Mouse (Mus musculus) layer of hippocampus, adult 8-10 months (tissue): ENCODE measurements around the gene Rpl3. TPM values are rescaled to one million over a fixed set of nuclear protein-coding genes. Genes with fewer than 3 reads are reported as not detected.
"Not testable (repeated sequence)": the region's sequence is repeated elsewhere in the genome, so short reads cannot be mapped to it uniquely, and the experiment has no call there.

Experiments used
- DNase-seq, 2 experiments: peaks; one replicate each; pipeline ENCODE4 v3.0.0; 2022; ENCODE audit warnings: low spot score in 2 of 2
- total RNA-seq, 4 experiments: library from RNA; stranded (reverse); gene quantifications; 2 replicates each; pipeline ENCODE4 v1.2.4; 2022

The Rpl3 gene
- 100 to 1,000 TPM; 431 to 611 (median 527) TPM for total RNA-seq

- peak in 1 of 2 experiments; percentile 82 for DNase-seq
Observed at GRCm38 (mm10) chr15:80091121-80091955, at the start of gene Rpl3, which contains the start of gene Syngr1. Gene Rpl3 (minus strand): TSS chr15:80091868. Gene Syngr1 (plus strand): TSS chr15:80091334.

- no peak for DNase-seq
Observed at GRCm38 (mm10) chr15:80140878-80141277, 49.2 kb upstream of the Rpl3 start.

DNA sequence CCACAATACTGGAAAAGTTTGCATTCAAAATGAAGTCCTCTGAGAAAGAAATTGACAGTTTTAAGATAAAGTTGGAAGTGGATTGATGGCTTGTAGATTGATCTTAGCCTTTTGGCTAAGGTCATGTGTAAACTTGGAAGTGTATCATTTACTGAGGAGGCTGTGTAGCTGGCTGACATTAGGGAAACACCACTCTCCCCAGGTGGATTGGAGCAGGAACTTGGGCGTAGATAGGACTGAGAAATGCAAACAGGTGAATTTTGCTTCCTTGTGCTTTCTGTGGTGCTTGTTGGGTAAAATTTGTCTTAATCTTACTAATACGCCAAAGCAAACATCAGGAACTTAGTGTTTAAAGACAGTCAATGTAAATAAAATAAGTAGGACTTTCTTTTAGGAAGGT is 48.6 kb upstream of the Rpl3 start:
- no peak for DNase-seq

GRCm38 (mm10) chr15:80137945-80138791 is 46.5 kb upstream of the Rpl3 start:
- peak; percentile 57 to 65 for DNase-seq

DNA sequence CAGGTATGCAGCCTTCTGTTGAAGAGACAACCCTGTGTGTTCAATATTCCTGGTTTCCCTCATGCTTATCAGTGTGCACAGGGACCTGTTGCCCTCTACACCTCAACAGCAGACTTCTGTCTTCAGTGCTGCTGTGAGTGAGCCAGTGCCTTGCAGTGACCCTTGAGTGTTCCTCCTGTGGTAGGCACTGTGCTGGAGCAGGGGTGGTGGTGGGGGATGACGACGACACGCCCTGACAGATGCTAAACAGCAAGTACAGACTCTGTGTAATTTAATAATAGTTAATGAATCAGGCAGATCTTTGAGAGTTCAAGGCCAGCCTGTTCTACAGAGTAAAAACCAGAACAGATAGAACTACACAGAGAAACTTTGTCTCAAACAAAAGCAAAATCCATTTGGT is 45.0 kb upstream of the Rpl3 start:
- DNase-seq = no peak

DNA sequence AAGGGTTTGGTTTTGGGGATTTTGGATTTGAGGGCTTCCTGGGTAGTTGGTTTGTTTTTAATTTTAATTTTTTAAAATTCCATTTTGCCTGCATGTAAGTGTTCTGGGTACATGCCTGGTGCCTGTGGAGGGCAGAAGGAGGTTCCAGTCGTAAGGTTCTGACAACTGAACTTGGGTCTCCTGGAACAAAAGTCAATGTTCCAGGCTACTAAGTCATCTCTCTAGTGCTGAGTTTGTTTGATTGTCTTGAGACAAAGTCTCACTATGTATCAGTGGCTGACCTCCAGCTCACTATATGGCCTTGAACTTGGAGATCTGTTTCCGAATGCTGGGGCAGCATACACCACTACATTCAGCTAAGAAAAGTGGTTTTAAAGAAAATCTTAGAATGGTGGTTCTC is 43.8 kb upstream of the Rpl3 start:
- DNase-seq = no peak

DNA sequence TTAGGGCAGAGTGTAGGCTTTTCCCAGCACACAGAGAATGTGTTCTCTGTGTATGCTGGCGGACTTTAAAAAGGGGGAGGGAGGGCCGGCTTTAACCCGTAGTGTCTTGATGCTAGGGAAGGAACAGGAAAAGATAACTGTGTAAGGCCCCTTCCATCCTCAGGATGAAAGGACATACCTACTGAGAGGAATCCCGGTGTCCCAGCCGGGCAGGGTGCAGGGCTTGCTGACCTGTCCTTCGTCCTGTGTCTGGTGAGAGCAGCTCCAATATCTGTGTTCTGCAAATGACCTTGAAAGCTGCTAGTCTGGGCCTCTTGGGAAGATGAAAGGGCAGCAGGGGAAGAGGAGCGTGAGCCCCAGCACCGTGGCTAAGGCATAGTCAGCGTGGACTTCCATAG is 42.8 kb upstream of the Rpl3 start:
- no peak for DNase-seq

DNA sequence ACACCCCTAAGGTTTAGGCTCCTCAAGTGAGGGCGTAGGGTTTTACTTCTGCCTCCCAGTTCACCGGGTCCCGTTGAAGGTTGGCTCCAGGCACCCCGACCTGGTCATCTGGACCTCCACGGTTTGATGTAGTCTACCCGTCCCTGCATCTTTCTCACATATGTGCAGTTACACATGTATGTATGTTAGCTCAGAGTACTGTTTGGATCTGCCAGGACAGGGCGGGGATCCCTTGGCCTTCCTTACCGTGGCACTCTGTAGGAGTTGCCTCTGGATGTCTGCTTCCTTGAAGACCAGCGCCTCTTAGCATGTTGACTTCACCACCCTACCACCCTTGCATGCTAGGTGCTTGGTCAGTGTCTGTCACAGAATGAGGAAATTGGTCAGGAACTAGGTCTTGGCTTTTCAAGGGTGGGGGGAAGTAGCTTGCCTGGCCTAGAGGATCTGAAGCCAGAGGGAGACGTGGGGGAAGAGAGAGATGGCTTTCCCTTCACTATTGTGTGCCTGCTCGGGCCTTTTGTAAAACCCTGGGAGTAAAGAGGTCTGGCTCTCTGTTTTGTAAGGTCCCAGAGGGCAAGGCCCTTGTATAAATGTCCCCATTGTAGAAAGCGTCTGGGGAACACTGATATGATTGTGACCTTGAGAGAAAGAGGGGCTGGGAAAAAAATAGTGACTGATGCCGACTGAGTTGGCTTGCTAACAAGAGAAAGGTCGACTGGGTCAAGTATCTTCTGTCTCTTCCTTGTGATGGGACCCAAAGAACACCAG is 42.2 kb upstream of the Rpl3 start:
- DNase-seq = no peak

DNA sequence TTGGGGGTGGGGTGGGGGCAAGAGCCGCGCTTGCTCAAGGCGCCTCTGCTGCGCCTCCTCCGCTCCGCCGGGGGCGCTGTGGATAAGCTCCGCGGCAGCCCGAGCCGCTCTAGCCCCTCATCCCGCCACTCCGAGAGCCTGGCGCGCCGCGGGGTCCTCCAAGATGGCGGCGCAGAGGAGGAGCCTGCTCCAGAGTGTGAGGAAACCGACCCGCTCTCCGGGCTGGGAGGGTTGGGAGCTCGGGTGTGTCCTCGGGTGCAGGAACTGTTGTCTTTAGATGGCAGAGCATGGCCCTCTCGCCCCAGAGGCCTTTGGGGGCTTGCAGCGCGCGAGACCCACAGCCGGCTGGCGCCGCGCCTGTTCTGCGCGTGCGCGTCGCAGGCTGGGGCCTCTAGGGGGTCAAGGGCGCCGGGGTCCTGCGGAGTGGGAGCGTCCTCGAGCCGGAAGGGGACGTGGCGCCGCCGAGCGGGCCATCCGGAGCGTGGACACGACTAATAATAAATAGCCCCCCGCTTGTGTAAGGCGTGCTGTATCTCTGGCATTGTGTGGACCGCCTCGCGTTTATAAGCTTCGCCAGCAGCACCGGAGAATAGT is 41.4 kb upstream of the Rpl3 start, which contains the start of gene Tab1:
Tab1 (plus strand) TSS at position 135 of the 594 bp plus-strand sequence.
- DNase-seq = peak; percentile 82 to 90

- DNase-seq = no peak
Observed at GRCm38 (mm10) chr15:80132452-80132851, 40.8 kb upstream of the Rpl3 start.

DNA sequence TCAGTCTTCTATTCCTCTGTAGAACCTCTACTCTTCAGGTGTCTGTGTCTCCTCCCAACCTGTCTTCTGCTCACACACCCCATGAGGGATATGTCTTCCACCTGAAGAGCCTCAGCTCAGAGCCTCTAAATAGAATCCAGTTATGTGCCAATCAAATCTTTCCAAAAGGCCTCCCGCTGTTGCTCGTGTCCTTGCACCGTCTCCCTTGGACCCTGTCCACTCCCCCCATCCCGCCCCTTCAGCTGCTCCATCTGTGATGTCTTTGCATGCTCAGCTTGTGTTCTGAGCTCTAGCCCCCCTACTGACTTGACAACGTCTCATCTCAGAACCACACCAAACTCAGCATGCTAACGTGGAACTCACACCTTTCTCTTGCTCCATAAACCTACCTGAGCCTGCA is 39.8 kb upstream of the Rpl3 start:
- DNase-seq = no peak

GRCm38 (mm10) chr15:80130689-80131088 is 39.0 kb upstream of the Rpl3 start:
- DNase-seq = no peak

DNA sequence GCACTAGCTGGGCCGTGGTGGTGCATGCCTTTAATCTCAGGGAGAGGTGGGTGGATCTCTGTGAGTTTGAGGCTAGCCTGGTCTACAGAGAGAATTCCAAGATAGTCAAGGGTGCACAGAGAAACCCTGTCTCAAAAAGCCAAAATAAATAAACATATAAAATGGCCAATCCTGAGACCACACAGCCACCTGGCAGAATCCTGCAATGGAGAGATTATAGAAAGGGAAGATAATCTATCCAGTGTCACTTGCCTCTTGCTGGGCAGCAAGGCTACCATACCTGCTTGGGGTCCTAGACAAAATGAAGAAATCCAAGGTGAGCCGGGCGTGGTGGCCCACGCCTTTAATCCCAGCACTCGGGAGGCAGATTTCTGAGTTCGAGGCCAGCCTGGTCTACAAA is 38.3 kb upstream of the Rpl3 start:
- no peak for DNase-seq

DNA sequence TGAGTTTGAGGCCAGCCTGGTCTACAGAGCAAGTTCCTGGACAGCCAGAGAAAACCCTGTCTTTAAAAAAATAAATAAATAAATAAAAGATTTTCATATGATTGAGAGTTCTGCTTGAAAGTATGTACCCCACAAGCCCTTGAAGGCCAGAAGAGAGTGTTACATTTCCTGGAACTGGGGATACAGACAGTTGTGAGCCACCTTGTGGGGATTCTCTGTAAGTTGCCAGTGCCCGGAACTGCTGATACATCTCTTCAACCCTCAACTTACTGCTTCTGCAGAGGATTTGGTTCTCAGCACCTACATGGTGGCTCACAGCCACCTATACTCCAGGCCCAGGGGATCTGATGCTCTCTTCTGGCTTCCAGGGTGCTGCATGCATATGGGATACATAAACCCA is 35.5 kb upstream of the Rpl3 start:
- no peak for DNase-seq

DNA sequence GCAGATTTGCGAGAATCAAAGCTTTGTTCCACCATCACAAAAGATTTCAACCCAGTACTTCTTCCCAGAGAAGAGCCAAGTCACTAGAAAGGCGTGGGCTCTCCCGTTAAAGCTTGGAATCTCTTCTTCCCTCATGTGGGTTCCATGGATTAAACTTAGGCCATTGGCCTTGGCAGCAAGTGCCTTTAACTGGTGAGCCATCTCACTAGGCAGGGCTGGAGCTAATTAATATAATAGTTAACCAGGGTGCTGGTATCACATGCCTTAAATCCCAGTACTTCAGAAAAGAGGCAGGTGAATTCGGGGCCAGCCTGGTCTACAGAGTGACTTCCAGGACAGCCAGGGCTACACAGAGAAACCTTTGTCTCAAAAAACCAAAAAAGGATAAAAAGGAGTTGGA is 33.0 kb upstream of the Rpl3 start:
- no peak for DNase-seq

DNA sequence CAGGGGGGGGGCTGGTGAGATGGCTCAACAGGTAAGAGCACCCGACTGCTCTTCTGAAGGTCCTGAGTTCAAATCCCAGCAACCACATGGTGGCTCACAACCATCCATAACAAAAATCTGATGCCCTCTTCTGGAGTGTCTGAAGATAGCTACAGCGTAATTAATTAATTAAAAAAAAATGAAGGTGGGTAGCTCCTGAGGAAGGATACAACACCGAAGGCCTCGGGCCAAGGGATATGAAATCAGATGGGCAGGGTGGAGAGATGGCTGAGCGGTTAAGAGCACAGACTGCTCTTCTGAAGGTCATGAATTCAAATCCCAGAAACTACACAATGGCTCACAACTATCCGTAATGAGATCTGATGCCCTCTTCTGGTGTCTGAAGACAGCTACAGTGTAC is 30.8 kb upstream of the Rpl3 start:
- DNase-seq = not testable (repeated sequence)

DNA sequence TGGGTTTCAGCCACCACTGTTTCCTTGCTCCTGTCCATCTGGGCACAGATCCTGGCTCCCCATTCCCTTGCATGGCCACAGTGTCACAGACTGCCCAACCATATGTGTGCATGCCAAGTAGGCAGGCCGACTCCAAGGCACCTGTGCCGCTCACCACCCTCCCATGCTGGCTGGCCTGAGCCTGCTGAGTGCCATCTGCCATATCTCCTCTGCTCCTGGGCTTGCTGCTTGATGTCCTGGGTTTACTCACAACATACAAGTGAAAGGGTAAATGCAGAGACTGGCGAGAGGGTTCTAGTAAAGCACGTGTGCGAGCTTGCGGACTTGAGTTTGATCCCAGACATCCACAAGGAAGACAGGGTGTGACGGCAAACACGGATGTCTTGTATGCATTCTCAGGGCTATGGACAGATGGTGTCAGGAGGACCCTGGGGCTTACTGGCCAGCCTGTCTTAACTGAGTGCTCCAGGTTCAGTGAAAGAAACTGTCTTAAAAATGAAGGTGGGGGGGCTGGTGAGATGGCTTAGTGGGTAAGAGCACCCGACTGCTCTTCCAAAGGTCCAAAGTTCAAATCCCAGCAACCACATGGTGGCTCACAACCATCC is 30.2 kb upstream of the Rpl3 start:
- DNase-seq = no peak

DNA sequence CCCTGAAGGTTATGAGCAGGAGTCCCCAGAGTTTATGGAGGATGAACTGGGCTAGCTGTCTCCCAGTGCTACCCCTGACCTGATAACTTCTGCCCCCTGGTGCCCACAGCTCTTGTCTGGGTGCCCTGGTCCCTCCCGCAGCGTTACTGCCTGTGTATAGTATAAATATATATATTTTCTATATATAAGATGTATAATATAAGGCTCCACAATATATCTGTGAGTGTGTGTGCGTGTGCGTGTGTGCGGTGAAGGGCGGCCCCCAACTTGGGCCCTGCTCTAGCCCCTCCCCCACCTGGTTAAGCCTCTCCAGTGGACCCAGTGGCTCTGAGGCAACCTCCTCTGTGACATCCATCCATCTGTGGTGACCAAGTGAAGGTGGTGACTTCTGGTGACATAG is 27.4 kb upstream of the Rpl3 start:
- DNase-seq = no peak

DNA sequence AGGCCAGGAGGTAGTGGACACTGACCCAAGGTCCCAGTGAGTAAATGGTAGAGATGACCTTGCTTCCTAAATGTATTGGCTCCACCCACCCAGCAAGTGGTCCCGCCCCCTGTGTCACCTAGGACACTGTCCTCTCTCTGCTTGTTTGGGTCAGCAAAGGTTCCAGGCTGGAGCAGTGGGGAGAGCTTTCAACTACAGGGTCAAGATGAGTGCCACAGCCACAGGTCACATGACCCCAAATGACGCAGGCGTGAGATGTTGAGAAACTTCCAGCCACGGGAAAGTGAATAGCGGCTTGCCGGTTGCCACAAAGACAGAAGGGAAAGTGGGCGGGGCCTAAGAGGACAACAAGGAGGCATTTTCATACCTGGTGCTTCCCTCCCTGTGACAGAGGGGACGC is 25.5 kb upstream of the Rpl3 start:
- no peak for DNase-seq

DNA sequence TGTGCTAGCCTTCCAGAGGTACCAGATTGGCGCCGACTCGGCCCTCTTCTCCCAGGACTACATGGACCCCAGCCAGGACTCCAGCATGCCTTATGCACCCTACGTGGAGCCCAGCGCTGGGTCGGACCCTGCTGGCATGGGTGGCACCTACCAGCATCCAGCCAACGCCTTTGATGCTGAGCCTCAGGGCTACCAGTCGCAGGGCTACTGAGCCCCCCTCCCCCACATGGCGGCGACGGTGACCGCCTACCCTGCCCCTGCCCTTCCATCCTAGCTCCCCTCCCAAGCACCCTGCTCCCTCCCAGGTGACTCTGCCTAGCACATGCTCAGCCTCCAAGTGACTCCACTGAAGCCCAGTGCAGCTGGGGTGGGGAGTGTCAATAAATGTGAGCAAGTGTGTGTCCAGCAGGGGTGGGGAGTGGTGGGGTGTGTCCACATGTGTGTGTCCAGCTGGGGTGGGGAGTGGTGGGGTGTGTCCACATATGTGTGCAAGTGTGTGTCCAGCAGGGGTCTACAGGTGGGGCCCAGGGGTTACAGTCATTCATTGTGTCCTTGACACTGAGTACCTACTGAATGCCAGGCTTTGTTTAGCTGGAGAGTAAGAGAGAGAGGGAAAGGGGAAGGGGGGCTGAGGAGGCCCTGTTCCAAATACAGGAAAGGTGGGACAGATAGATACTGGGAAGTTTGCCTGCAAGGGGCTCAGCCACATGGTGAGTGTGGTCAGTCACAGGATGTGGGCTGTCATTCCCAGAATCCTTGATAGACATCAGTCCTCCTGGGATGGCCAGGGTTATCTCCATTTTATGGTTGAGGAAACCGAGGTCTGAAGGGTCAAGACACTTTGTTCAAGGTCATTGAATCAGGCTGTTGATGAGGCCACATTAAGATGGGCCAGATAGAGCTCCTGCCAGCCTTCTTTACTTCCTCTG is 24.5 kb upstream of the Rpl3 start:
- DNase-seq = no peak
